Mouse (Mus musculus) limb, embryonic 12.5 days (tissue): ENCODE results near the gene Il27ra. TPM values are rescaled to one million over a fixed set of nuclear protein-coding genes. Genes with fewer than 3 reads are reported as not detected.

ENCODE experiments used
- ATAC-seq: fragments of 200-750 bp; cut with Nextera tagmentation; 2 replicates; pipeline ENCODE4 v1.8.0; 2017; ENCODE audit warnings: low read depth, moderate TSS enrichment; ENCODE audit not compliant: insufficient number of reproducible peaks, insufficient read depth, low FRiP score, low TSS enrichment
- H3K27ac ChIP-seq: fragments of 300-500 bp; sonication (generic); 2 replicates; pipeline ENCODE4 v1.5.1; 2016; ENCODE audit warnings: mild to moderate bottlenecking, moderate library complexity
- H3K27me3 ChIP-seq: fragments of 300-500 bp; sonication (generic); 2 replicates; pipeline ENCODE4 v1.6.1; 2016; ENCODE audit warnings: mild to moderate bottlenecking, moderate library complexity
- H3K36me3 ChIP-seq: fragments of 300-500 bp; sonication (generic); 2 replicates; pipeline ENCODE4 v1.6.1; 2016; ENCODE audit warnings: mild to moderate bottlenecking, moderate library complexity
- H3K4me1 ChIP-seq: fragments of 300-500 bp; sonication (generic); replicated peaks from 2 replicates; pipeline ENCODE4 v1.6.1; 2016
- H3K4me2 ChIP-seq: fragments of 300-500 bp; sonication (generic); 2 replicates; pipeline ENCODE4 v1.6.1; 2016; ENCODE audit warnings: mild to moderate bottlenecking, moderate library complexity
- H3K4me3 ChIP-seq: fragments of 300-500 bp; sonication (generic); replicated peaks from 2 replicates; pipeline ENCODE4 v1.5.1; 2016; ENCODE audit warnings: mild to moderate bottlenecking
- H3K9ac ChIP-seq: fragments of 300-500 bp; sonication (generic); replicated peaks from 2 replicates; pipeline ENCODE4 v1.6.1; 2016; ENCODE audit warnings: mild to moderate bottlenecking, moderate library complexity
- H3K9me3 ChIP-seq: fragments of 300-500 bp; sonication (generic); 2 replicates; pipeline ENCODE4 v1.6.1; 2016; ENCODE audit warnings: mild to moderate bottlenecking, moderate library complexity
- WGBS: fragments of 180-500 bp; shearing (Covaris S2); methylation state at CpG from one replicate; pipeline ENCODE4 v1.1.7; 2016; 5-methylcytosine and 5-hydroxymethylcytosine counted together
- polyA plus RNA-seq: library from polyadenylated mRNA; unstranded; fragments of >200 nt; fragmentation: Nextera tagmentation; extraction: Ambion mirVana; gene quantifications from 2 replicates; pipeline ENCODE4 v1.2.1, GENCODE M21; 2016

Gene Il27ra
- 0.61 and 0.68 TPM in 2 replicates for polyA plus RNA-seq

DNA sequence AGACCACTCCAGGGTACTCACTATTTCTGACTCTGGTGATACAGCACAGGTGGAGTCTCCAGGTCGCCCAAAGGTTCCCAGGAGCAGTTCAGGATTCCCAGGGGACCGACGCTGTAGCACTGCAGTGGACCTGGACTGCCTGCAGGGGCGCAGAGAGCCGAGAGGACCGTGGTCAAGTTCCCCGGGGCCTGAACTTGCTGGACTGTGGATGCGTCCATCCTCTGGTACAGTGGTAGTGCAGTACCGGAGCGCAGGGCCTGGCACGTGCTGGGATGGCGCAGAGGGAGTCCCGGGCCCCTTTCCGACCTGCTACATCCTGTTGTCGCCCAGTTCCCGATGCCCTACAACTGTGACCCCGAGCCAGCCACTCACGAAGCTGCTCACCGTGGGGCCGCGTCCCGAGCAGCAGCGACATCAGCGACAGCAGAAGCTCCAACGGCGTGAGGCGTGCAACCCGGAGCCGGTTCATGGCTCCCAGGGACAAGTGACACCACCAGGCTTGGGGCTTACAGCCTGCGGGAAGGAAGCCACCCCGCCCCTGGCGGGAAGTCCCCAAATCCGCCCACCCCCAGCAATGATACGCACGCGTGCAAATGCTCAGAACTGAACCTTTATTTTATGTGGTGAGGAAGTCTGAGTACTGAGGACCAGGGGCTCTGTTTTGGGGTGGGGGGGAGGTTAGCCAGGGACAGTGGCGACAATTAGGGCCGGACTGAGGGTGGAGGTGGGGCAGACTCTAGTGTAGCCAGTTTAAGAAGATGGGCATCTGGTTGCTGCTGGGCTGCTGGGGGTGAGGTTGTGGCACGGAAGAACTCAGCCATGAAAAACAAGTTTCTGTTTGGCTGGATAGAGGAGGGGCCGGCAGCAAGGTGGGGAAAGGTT is at the start of gene Il27ra:
TSS of gene Il27ra (minus strand) at position 524 of the 882 bp plus-strand sequence.
- Histone ChIP-seq H3K36me3 (no peaks in the 10 kb centered on the region), H3K27me3 (peaks cover 84% of the 10 kb centered on the region), H3K9ac (peak within 1 kb of the TSS; percentile 42), H3K4me1 (peaks cover 12% of the 10 kb centered on the region), H3K4me2 (peak within 1 kb of the TSS; percentile 75), H3K9me3 (no peaks in the 10 kb centered on the region), H3K27ac (no peak within 1 kb of the TSS), H3K4me3 (peak within 1 kb of the TSS; percentile 40)
- WGBS, result 4% methylated on average over 40 of the region's 40 CpGs
- no peak for ATAC-seq

DNA sequence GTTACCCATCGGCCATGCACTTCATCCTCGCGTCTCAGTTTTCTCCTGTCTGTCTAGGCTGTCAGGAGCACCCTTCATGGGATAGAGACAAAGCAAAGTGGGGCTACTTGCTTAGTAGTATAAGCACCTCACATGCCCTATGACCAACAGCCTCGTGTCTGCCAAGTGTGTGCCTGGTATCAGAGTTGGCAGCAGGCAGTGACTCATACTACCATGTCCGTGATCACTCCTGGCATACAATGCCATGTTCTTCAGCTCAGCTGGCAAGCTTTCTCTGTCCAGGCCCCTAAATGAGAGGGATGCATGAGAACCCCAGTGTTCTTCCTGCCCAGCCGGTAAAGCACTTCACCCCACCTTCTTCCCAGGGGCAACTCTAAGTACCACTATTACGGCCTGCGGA is 48.2 kb upstream of the Il27ra start:
- no peaks in the 10 kb centered on the region for H3K9me3 ChIP-seq
- 89% methylated on average over 8 of the region's 8 CpGs for WGBS
- no peak overlapping the region for H3K4me3 ChIP-seq
- no peak overlapping the region for H3K27ac ChIP-seq
- no peak for ATAC-seq
- peaks cover 99% of the 10 kb centered on the region for H3K36me3 ChIP-seq
- no peak overlapping the region for H3K9ac ChIP-seq
- no peak overlapping the region for H3K4me2 ChIP-seq
- H3K27me3 ChIP-seq, result no peaks in the 10 kb centered on the region
- no peaks in the 10 kb centered on the region for H3K4me1 ChIP-seq

DNA sequence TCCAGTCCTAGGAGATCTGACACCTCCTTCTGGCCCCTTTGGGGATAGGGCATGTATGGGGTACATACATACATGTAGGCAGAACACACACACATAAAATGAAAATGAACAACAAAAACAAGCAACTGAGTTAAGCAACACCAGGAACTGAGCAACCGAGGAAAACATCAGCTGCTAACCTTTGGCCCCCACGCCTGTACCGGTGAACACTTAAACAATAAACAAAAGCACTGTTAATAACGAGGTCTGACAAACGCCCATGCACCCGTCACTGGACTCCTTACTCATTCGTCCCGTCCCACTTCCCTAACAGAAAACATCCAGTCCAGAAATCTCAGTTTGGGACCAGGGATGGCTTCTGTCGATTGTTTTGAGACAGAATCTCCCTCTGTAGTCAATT is 46.9 kb upstream of the Il27ra start:
- Histone ChIP-seq H3K4me1 (peaks cover 6% of the 10 kb centered on the region), H3K27me3 (no peaks in the 10 kb centered on the region), H3K4me3 (no peak overlapping the region), H3K27ac (no peak overlapping the region), H3K4me2 (no peak overlapping the region), H3K9me3 (no peaks in the 10 kb centered on the region), H3K9ac (no peak overlapping the region), H3K36me3 (peaks cover 97% of the 10 kb centered on the region)
- 71% methylated on average over 9 of the region's 9 CpGs for WGBS
- ATAC-seq, result no peak

DNA sequence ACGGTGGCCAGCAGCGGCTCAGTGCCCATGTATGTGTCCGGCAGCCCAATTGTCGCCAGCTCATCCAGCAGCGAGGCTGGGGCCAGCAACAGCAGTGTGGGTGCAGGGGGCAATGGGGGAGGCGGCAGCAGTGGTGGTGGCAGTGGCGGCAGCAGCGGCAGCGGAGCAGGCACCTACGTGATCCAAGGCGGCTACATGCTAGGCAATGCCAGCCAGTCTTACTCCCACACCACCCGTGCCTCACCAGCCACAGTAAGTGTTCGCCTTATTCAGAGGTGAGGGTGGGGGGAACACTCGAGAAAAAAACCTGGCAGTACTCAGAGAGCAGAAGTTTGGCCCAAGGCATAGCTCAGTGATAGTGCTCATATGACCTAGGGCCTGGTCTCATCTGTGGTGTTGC is 45.4 kb upstream of the Il27ra start:
- peaks cover 11% of the 10 kb centered on the region for H3K4me1 ChIP-seq
- H3K27me3 ChIP-seq, result peaks cover 3% of the 10 kb centered on the region; the same call in 1 of the 2 replicates
- peaks cover 97% of the 10 kb centered on the region for H3K36me3 ChIP-seq
- no peaks in the 10 kb centered on the region for H3K9me3 ChIP-seq
- H3K4me2 ChIP-seq, result no peak overlapping the region
- no peak overlapping the region for H3K27ac ChIP-seq
- no peak overlapping the region for H3K9ac ChIP-seq
- H3K4me3 ChIP-seq, result no peak overlapping the region
- WGBS, result 92% methylated on average over 14 of the region's 14 CpGs
- no peak for ATAC-seq

DNA sequence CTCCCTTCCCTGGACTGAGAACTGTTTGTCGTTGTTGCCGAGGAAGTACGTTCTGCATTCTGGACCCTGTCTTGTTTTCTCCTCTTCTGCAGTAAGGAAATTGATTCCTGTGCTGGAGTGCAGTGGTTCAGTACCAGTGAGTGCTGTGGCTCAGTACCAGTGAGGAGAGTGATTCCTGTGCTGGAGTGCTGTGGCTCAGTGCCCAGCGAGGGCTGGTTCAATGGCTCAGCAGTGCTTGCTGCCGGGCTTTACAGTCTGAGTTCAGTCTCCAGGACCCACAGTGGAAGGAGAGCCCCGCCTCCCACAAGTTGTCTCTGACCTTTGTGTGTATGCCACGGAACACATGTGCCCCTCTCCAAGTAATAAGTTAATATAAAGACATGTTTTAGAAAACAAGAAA is 44.8 kb upstream of the Il27ra start:
- no peak overlapping the region for H3K4me3 ChIP-seq
- H3K4me2 ChIP-seq, result no peak overlapping the region
- H3K27me3 ChIP-seq, result peaks cover 3% of the 10 kb centered on the region; the same call in 1 of the 2 replicates
- ATAC-seq, result no peak
- 90% methylated on average over 7 of the region's 7 CpGs for WGBS
- no peak overlapping the region for H3K9ac ChIP-seq
- H3K36me3 ChIP-seq, result peaks cover 97% of the 10 kb centered on the region
- no peak overlapping the region for H3K27ac ChIP-seq
- no peaks in the 10 kb centered on the region for H3K9me3 ChIP-seq
- H3K4me1 ChIP-seq, result peaks cover 11% of the 10 kb centered on the region

DNA sequence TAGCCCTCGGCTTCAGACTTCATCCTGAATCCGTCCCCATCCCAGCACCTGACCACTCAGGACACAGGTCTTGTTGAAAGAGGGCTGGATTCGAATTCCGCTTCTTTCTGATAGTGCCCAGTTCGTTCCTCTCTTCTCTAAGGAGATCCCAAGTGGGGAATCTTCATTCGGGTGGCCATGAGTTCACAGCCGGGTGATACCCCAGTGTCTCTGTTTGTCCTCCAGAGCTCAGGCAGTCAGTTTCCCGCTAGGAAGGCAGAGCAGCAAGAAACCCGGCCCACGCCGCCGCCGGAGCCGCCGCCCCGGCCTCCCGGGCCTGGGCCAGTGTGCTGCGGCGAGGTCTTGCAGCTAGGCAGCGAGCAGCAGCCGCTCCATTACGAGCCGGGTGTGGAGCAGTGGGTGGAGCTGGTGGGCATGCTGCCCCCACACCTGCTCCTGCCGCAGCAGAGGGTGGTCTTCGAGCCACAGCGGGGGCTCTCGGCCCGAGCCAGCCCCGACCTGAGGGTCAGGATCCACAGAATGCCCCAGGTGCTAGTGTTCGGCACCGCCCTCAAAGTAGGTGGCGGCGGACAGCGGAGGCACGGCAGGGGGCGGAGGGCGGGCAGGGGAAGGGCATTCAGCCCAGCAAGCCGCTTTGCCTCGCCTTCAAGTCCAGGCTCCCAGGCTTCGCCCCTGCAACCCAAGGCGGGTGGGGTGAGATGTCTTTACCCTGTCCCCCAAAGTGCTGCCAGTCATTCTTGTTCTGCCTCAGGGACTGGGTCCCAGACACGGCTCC is 42.1 kb upstream of the Il27ra start:
- 40% methylated on average over 42 of the region's 42 CpGs for WGBS
- Histone ChIP-seq H3K36me3 (peaks cover 98% of the 10 kb centered on the region), H3K27me3 (peaks cover 3% of the 10 kb centered on the region; the same call in 1 of the 2 replicates), H3K9ac (0 out of 2 replicates have a peak overlapping the region, but pooled peaks have one; percentile 44), H3K4me2 (peak overlapping the region; percentile 26; the same call in 1 of the 2 replicates), H3K9me3 (no peaks in the 10 kb centered on the region), H3K4me1 (peaks cover 11% of the 10 kb centered on the region), H3K4me3 (no peak overlapping the region), H3K27ac (no peak overlapping the region)
- no peak for ATAC-seq

DNA sequence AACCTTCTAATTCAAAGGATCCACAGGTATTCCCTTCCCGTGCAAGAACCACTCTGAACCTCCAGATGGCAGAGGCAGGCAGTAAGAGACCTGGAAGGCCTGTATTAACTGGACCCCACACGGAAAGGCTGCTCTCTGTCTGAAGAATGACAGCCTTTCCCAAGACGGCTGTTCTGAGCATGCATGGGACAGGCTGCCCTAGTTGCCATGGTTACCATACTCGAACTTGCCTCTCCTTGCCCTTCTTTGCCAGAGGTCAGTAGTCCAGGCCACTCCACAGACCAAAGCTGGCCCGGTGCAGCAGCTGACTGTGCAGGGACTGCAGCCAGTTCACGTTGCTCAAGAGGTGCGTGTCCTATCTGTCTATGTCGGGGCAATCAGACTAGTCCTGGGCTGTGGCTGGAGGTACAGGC is 41.4 kb upstream of the Il27ra start:
- no peak overlapping the region for H3K4me3 ChIP-seq
- peaks cover 11% of the 10 kb centered on the region for H3K4me1 ChIP-seq
- H3K4me2 ChIP-seq, result no peak overlapping the region
- H3K9ac ChIP-seq, result no peak overlapping the region
- peaks cover 95% of the 10 kb centered on the region for H3K36me3 ChIP-seq
- 27% methylated on average over 8 of the region's 8 CpGs for WGBS
- no peak for ATAC-seq
- H3K27me3 ChIP-seq, result peaks cover 3% of the 10 kb centered on the region; the same call in 1 of the 2 replicates
- H3K9me3 ChIP-seq, result no peaks in the 10 kb centered on the region
- no peak overlapping the region for H3K27ac ChIP-seq

DNA sequence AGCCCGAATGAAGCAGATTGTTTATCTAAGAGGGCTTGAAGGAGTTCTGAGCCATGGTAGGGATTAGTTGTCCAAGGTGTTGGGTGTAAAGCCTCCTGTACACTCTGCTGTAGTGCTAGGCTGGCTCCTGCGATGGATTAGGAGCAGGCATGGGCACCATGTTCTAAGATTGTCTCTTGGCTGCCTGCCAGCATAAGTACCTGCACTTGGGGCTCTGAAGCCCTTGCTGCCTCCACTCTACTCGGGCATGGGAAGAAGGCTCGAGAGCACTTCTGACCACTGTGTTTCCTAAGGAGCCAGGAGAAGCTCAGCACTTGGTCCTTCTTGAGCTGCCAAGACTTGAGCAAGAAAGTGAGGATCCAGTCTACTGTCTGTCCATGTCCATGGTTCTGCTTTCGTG is 36.8 kb upstream of the Il27ra start:
- Histone ChIP-seq H3K36me3 (peaks cover 81% of the 10 kb centered on the region), H3K4me3 (no peak overlapping the region), H3K4me1 (peaks cover 4% of the 10 kb centered on the region), H3K27me3 (peaks cover 3% of the 10 kb centered on the region; the same call in 1 of the 2 replicates), H3K9ac (no peak overlapping the region), H3K27ac (no peak overlapping the region), H3K4me2 (no peak overlapping the region), H3K9me3 (no peaks in the 10 kb centered on the region)
- WGBS, result 88% methylated on average over 5 of the region's 5 CpGs
- no peak for ATAC-seq

DNA sequence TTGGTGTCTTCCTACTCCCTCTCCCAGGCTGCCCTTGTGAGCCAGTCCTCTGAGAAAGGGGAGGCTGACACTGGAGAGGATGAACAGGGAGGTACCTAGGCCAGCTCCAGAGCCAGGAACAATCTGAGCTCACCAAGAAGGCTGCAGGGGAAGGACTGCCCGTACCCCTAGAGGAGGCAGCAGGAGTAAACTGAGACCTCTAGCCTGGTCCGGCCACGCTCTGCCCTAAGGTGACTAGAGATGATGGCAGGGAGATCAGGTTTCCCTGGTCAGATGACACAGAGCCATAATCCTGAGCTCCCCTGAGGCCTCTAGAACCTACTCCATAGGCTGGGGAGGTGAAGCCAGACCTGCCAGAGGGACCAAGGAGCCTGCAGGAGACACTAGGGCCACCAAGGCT is 34.5 kb upstream of the Il27ra start:
- Histone ChIP-seq H3K9ac (peak overlapping the region; percentile 19; the same call in 1 of the 2 replicates), H3K4me3 (no peak overlapping the region), H3K27ac (no peak overlapping the region), H3K4me1 (peaks cover 7% of the 10 kb centered on the region), H3K9me3 (no peaks in the 10 kb centered on the region), H3K27me3 (no peaks in the 10 kb centered on the region), H3K36me3 (peaks cover 60% of the 10 kb centered on the region), H3K4me2 (no peak overlapping the region)
- 39% methylated on average over 3 of the region's 3 CpGs for WGBS
- no peak for ATAC-seq

DNA sequence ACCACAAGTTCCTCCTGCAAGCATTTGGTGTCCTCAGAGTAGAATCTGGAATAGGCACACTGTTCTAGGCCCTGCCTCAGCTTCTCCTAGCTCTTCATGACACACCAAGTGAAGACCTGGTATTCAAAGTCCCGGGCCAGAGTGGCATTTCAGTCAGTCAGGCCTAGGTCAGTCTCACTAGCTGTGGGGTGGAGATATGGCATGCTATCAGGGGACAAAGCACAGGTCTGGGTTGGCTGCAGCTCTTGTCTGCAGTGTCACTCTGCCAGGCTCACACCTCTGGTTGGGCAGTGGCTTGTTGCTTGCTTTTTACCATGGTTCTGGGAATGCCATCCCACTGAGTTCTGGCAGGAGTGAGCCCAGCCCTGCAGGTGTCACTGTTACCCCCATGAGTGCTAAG is 34.0 kb upstream of the Il27ra start:
- no peak for ATAC-seq
- Histone ChIP-seq H3K27me3 (no peaks in the 10 kb centered on the region), H3K27ac (no peak overlapping the region), H3K4me1 (peaks cover 12% of the 10 kb centered on the region), H3K36me3 (peaks cover 57% of the 10 kb centered on the region), H3K4me2 (no peak overlapping the region; the same call in 1 of the 2 replicates), H3K9me3 (no peaks in the 10 kb centered on the region), H3K4me3 (no peak overlapping the region), H3K9ac (peak overlapping the region; percentile 19; the same call in 1 of the 2 replicates)
- 95% methylated on average over 1 of the region's 1 CpGs for WGBS
